Mouse (Mus musculus): ENCODE measurements at regions not wholly inside any gene's neighbourhood (a gene's known extent, or its start where the extent isn't known, plus 50 kb on each side); places are given as distances from the start of the nearest gene placed in this dataset.

DNA sequence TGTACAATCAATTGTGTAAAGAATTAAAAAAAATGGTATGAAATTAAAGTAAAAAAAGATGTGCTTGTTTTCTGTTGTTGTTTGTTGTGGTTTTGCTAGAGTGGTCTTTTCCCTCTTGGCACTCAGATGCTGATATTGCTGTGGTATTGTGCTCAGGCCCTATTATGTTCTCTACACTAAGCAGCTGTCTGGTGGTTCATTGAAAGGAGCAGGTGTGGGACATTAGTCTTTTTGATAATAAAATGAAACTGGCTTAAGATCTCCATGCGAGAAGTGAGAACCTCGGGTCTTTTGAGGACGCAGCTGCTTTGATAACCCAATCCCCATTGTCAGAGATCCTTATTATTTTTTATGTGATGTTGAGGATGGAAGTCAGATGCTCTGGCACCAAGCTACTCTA, 155.4 kb upstream of the 4930583I09Rik start:
- H3K4me1 ChIP-seq, result no peaks in the 10 kb centered on the region
- 90% methylated on average over 3 of the region's 3 CpGs for WGBS
- H3K9me3 ChIP-seq (replicated peaks), result no peaks in the 10 kb centered on the region
- H3K27me3 ChIP-seq (ENCODE audit: low read depth, poor library complexity, severe bottlenecking), result no peaks in the 10 kb centered on the region
- no peak overlapping the region for H3K27ac ChIP-seq
- DNase-seq (ENCODE audit: low spot score), result no peak
- H3K36me3 ChIP-seq, result no peaks in the 10 kb centered on the region
- no peak overlapping the region for H3K4me3 ChIP-seq

DNA sequence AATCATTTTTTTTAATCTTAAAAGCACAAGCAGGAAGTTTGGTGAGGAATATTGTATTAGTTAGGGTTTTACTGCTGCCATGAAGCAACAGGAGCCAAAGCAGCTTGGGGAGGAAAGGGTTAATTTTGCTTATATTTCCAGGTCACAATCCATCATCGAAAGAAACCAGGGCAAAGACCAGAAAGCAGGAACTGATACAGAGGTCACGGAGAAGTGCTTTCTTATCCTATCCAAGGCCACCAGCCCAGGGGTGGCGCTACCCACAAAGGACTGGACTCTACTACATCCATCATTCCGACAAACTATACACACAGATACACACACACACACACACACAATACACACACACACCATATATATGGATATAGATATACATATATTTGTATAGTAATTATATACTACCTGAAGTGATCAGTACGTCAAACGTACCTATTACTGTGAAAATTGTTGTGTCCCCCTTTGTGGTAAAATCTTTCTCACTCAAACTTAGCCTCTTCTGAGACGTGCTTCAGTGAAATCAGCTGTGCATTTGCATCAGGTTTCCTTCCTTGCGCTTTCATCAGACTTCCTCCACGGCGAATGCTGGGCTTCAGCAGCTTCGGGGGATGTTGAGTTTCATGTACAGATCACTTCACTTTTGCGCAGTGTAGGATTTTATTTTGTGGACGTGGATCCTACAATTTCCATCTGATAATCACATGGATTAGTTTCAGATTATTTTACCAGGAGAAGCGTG, 148.6 kb upstream of the 4930583I09Rik start:
- no peak overlapping the region for H3K27ac ChIP-seq
- H3K36me3 ChIP-seq, result no peaks in the 10 kb centered on the region
- no peaks in the 10 kb centered on the region for H3K27me3 ChIP-seq (ENCODE audit: low read depth, poor library complexity, severe bottlenecking)
- no peak overlapping the region for H3K4me3 ChIP-seq
- no peak for DNase-seq (ENCODE audit: low spot score)
- H3K9me3 ChIP-seq (replicated peaks), result no peaks in the 10 kb centered on the region
- H3K4me1 ChIP-seq, result no peaks in the 10 kb centered on the region
- 81% methylated on average over 14 of the region's 14 CpGs for WGBS

DNA sequence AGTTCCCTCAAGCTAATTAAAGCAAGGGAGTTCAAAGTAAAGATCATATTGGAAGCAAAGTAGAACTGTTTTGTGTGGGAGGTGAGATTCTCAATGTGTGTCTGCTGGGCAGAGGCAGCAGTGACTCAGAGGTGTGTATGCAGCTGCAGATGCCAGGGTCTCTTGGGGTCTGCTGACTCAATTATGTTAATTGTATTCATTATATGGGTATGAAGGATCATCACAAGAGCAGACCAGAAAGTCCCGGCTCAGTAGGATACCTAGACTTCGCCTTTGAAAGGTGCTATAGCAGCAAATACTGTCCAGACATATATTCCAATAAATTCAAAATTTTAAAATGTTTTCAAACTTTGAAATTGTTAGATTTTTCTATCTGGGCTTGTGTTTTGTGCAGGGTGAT, 147.6 kb upstream of the 4930583I09Rik start:
- 86% methylated on average over 2 of the region's 2 CpGs for WGBS
- H3K4me3 ChIP-seq, result no peak overlapping the region

DNA sequence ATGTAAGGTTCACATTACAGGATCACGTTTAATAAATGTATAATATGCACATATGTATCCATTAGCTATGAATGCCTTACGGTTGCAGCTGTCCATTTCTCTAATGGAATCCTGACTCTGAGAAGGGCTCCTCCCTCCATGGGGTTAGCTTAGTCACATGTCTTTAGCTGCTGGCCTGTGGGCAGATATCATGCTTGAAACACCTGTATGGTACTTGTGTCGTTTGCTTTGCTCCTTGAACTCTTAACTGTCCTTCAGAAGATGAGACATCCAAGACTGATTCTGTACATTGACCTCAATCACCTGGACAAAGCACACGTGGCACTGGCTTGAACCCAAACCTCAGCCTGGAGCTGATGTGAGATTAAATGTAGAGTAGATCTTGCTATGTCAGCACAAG, 128.3 kb upstream of the 4930583I09Rik start:
- WGBS, result 86% methylated on average over 4 of the region's 4 CpGs

More for the DNA sequence above, 147.6 kb upstream of the 4930583I09Rik start:
- no peaks in the 10 kb centered on the region for H3K9me3 ChIP-seq (replicated peaks)
- DNase-seq (ENCODE audit: low spot score), result no peak
- H3K27ac ChIP-seq, result no peak overlapping the region
- H3K36me3 ChIP-seq, result no peaks in the 10 kb centered on the region
- H3K27me3 ChIP-seq (ENCODE audit: low read depth, poor library complexity, severe bottlenecking), result no peaks in the 10 kb centered on the region
- no peaks in the 10 kb centered on the region for H3K4me1 ChIP-seq

DNA sequence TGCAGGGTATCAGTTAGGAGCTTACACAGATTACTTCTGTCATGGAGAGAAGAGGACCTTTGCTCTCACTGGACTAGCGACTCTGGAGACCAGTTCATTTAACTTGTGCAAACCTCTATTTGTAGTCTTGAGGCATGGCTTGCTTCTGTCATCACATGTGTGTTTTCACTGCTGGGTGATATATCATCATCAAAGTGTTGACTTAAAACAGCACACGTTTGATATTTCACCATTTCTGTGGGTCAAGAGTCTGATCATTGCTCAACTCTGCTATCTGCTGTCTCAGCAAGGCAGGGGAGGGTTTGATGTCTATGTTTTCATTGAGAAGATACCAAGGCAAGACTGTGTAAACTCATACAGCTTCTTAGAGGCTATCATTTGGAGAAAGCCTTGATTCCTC, 126.0 kb upstream of the 4930583I09Rik start:
- Histone ChIP-seq H3K36me3 (no peaks in the 10 kb centered on the region), H3K27me3 (ENCODE audit: low read depth, poor library complexity, severe bottlenecking) (no peaks in the 10 kb centered on the region), H3K9me3 (replicated peaks) (no peaks in the 10 kb centered on the region), H3K4me3 (no peak overlapping the region), H3K4me1 (no peaks in the 10 kb centered on the region), H3K27ac (no peak overlapping the region)
- WGBS, result 78% methylated on average over 2 of the region's 2 CpGs
- DNase-seq (ENCODE audit: low spot score), result no peak

More for the DNA sequence above, 128.3 kb upstream of the 4930583I09Rik start:
- Histone ChIP-seq H3K27ac (no peak overlapping the region), H3K36me3 (no peaks in the 10 kb centered on the region), H3K4me3 (no peak overlapping the region), H3K9me3 (replicated peaks) (no peaks in the 10 kb centered on the region), H3K27me3 (ENCODE audit: low read depth, poor library complexity, severe bottlenecking) (no peaks in the 10 kb centered on the region), H3K4me1 (no peaks in the 10 kb centered on the region)
- DNase-seq (ENCODE audit: low spot score), result no peak

DNA sequence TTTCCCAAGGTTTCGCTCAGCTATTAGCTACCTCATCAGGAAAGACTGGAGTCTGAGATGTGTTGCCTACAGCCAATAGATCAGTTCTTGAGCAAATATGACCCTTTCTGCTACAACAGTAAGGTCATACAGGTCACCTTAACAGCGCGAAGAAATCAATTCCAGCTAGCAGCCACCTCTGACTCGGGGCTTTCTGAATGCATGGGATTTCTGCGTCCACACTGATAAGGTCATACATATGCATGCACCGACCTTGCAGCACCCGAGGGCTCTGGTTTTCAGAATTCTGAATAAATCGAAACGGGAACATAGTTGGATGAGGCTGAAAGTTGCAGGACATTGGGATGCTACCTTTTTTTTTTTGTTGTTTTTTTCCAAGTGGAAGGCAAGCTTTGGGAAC, 121.6 kb upstream of the 4930583I09Rik start:
- 82% methylated on average over 9 of the region's 9 CpGs for WGBS
- Histone ChIP-seq H3K4me3 (no peak overlapping the region), H3K9me3 (replicated peaks) (no peaks in the 10 kb centered on the region), H3K27me3 (ENCODE audit: low read depth, poor library complexity, severe bottlenecking) (no peaks in the 10 kb centered on the region), H3K4me1 (no peaks in the 10 kb centered on the region), H3K36me3 (no peaks in the 10 kb centered on the region), H3K27ac (no peak overlapping the region)
- no peak for DNase-seq (ENCODE audit: low spot score)

DNA sequence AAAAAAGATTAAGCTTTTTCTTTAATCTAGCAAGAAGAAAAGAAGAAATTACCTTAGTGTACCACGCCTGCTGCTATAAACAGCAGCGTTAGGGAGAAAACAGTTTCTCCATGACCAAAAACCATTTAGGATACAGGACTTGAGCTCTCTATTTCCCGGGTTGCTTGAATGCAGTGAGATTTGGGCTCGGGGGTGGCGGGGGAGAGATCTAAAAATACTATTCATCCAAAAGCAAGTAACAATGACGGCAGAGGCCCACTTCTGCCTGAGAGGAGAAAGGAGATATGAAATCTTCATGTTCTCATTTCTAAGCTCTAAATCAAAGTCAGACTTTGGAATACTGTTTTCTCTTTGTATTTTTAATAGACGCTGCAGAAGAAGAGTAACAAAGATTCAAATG, 120.6 kb upstream of the 4930583I09Rik start:
- Histone ChIP-seq H3K36me3 (no peaks in the 10 kb centered on the region), H3K9me3 (replicated peaks) (no peaks in the 10 kb centered on the region), H3K4me1 (no peaks in the 10 kb centered on the region), H3K27ac (no peak overlapping the region), H3K4me3 (no peak overlapping the region), H3K27me3 (ENCODE audit: low read depth, poor library complexity, severe bottlenecking) (no peaks in the 10 kb centered on the region)
- 90% methylated on average over 7 of the region's 7 CpGs for WGBS
- no peak for DNase-seq (ENCODE audit: low spot score)

DNA sequence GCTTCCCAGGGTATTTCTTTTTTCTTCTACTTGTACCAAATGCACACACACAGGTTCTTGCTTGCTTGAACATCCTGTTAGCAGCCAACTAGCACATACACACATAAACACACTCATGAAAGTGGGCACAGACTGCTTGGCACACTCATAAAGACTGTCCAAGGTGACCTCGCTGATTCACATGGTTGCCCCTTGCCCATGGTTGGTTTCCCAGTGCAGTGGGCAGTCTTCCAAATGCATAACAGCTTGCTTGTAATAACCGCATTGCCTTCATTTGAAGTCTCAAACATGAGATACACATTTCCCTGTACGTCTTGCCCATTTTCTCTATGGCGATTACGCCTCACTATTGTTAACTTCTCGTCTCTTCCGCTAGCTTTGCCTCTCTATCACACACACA, 117.4 kb upstream of the 4930583I09Rik start:
- Histone ChIP-seq H3K9me3 (replicated peaks) (no peaks in the 10 kb centered on the region), H3K27me3 (ENCODE audit: low read depth, poor library complexity, severe bottlenecking) (no peaks in the 10 kb centered on the region), H3K4me3 (no peak overlapping the region), H3K27ac (no peak overlapping the region), H3K36me3 (no peaks in the 10 kb centered on the region), H3K4me1 (no peaks in the 10 kb centered on the region)
- no peak for DNase-seq (ENCODE audit: low spot score)
- over 99% methylated on average over 7 of the region's 7 CpGs for WGBS

DNA sequence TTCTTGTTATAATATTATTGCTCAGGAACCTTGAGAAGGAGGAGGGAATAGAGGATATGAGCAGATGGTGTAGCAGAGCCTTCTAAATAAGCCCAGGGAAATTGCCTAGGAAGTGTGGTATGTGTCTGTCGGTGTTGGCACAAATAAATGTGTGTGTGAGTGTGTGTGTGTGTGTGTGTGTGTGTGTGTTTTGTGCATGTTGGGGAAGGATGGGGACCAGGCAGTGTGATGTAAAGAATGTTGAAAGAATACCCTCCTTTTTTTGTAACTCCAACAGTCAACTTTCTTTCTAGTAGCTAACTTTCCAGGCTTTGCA, 115.7 kb upstream of the 4930583I09Rik start:
- WGBS, result 87% methylated on average over 1 of the region's 1 CpGs
- H3K4me3 ChIP-seq, result no peak overlapping the region
- no peak overlapping the region for H3K27ac ChIP-seq

DNA sequence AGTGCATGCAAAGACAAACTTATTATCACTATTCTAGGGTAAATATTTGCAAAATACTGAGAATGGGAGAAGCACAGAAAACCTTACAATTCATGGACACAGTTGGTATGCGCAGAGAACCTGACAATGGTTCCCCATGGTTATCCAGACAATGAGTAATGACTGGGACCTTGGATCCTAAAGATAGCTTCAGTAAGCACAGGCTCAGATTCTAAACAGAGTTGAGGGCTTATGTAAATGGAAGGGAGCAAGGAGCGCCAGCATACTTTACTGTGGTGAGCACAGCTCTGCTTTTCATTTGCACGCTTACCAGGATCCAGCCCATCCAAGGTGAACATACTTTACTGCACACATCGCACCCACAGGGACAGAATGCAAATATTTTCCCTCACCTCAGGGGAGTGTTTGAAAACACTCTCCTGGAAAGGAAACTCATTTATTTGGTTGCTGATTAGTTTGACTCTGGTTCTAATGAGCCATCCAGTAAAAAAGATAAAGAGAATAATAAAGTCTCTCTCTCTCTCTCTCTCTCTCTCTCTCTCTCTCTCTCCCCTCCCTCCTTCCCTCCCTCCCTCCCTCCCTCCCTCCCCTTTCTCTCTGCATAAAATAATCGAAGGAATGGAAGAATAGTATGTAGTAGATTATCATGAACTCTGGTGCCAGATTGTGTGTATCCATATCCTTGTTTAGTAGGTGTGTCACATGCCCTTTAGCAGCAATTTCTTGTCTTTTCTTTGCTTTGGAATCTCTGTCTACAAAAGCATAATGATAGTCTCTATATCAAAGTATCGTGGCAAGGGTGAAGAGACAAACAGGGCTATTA, 115.1 kb upstream of the 4930583I09Rik start:
- no peaks in the 10 kb centered on the region for H3K27me3 ChIP-seq (ENCODE audit: low read depth, poor library complexity, severe bottlenecking)
- no peak overlapping the region for H3K4me3 ChIP-seq
- DNase-seq (ENCODE audit: low spot score), result no peak
- no peaks in the 10 kb centered on the region for H3K36me3 ChIP-seq
- no peaks in the 10 kb centered on the region for H3K4me1 ChIP-seq
- 88% methylated on average over 6 of the region's 6 CpGs for WGBS
- no peaks in the 10 kb centered on the region for H3K9me3 ChIP-seq (replicated peaks)
- no peak overlapping the region for H3K27ac ChIP-seq

More for the DNA sequence above, 115.7 kb upstream of the 4930583I09Rik start:
- no peak for DNase-seq (ENCODE audit: low spot score)
- Histone ChIP-seq H3K4me1 (no peaks in the 10 kb centered on the region), H3K36me3 (no peaks in the 10 kb centered on the region), H3K9me3 (replicated peaks) (no peaks in the 10 kb centered on the region), H3K27me3 (ENCODE audit: low read depth, poor library complexity, severe bottlenecking) (no peaks in the 10 kb centered on the region)

DNA sequence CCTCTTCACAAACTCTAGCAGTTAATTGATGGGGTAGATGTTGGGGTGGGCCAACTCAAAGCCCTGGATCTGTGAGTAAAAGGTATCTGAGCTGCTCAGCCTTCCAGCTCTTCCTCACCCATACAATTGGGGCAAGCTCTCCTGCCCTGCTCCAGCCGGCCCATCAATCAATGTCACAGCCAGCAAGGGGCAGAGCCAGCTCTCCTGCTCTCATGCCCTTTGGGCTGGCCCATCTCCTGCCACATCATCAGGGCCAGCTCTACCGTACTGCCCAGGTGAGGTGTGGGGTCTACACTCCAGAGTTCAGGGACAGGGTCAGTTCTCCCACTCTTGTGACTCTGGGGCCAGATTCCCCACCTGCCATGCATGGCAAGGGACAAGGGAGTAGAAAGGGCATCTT, 107.3 kb upstream of the 4930583I09Rik start:
- Histone ChIP-seq H3K27me3 (ENCODE audit: low read depth, poor library complexity, severe bottlenecking) (no peaks in the 10 kb centered on the region), H3K9me3 (replicated peaks) (no peaks in the 10 kb centered on the region), H3K27ac (no peak overlapping the region), H3K4me3 (no peak overlapping the region), H3K36me3 (no peaks in the 10 kb centered on the region), H3K4me1 (no peaks in the 10 kb centered on the region)
- DNase-seq (ENCODE audit: low spot score), result no peak
- WGBS, result 64% methylated on average over 2 of the region's 2 CpGs

DNA sequence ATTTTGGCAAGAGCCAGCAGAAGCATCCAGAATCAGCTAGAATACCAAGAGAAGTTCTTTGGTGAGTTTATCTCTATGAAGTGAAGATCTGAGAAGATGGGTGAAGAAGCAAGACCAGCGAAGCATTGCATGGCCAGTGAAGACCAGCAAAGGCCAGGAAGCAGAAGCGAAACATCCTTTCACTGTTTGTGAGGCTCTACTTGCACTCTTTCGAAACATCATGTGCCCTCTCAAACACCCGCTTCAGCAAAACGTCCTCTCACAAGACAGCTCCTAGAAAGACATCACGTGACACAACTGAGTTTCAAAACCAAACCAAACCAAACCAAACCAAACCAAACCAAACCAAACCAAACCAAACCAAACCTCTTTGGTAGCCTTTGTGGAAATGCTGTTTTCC, 105.7 kb upstream of the 4930583I09Rik start:
- H3K27me3 ChIP-seq (ENCODE audit: low read depth, poor library complexity, severe bottlenecking), result no peaks in the 10 kb centered on the region
- no peak overlapping the region for H3K4me3 ChIP-seq
- no peak for DNase-seq (ENCODE audit: low spot score)
- no peak overlapping the region for H3K27ac ChIP-seq
- no peaks in the 10 kb centered on the region for H3K9me3 ChIP-seq (replicated peaks)
- H3K4me1 ChIP-seq, result peaks cover 8% of the 10 kb centered on the region; the same call in 1 of the 2 replicates
- WGBS, result 96% methylated on average over 6 of the region's 6 CpGs
- H3K36me3 ChIP-seq, result no peaks in the 10 kb centered on the region

DNA sequence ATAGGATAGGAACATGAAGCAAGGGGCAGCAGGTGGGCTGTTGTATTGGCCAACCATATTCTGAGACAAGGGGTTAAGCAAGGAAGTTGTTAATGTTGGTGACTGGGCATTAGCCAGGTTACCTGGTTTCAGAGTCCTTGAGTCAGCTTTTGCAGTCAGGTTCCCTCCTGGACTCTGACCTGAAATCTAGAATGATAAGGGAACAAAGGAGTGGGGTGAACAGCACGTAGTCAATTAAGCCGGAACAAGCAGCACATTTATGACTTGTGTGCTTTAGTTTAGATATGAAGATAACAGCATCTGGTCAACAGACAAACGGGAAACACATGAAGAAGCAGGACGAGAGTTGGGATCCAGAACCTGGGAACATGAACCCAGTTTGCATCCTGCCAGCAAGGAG, 99.8 kb upstream of the 4930583I09Rik start:
- no peak overlapping the region for H3K27ac ChIP-seq
- WGBS, result 68% methylated on average over 4 of the region's 4 CpGs
- H3K4me3 ChIP-seq, result no peak overlapping the region
- H3K4me1 ChIP-seq, result peaks cover 9% of the 10 kb centered on the region; the same call in 1 of the 2 replicates
- no peak for DNase-seq (ENCODE audit: low spot score)
- H3K27me3 ChIP-seq (ENCODE audit: low read depth, poor library complexity, severe bottlenecking), result no peaks in the 10 kb centered on the region
- H3K9me3 ChIP-seq (replicated peaks), result no peaks in the 10 kb centered on the region
- no peaks in the 10 kb centered on the region for H3K36me3 ChIP-seq

All from limb, embryonic 10.5 days (tissue).